Mouse (Mus musculus): Measurements from ENCODE around the gene Nfat5.

Gene Nfat5

DNA sequence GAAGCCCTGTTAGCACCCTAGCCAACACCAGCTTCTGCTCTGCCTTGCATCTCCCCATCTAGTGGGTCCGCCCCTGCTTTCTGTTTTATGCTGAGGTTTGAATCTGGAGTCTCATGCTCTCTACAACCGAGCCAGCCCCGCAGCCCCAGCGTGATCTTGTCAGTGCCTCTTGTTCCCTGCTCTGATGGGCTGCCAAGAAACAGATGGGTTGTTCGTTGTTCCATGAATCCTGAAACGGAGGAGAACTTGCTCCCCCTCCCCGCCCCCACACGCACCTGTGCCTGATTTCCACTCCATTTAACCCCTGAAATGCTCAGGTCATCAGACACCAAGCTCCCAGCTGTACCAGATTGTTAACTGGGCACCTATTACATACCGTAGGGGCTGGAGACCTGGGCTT, 106.2 kb downstream of the Nfat5 start:
- no peak for DNase-seq

DNA sequence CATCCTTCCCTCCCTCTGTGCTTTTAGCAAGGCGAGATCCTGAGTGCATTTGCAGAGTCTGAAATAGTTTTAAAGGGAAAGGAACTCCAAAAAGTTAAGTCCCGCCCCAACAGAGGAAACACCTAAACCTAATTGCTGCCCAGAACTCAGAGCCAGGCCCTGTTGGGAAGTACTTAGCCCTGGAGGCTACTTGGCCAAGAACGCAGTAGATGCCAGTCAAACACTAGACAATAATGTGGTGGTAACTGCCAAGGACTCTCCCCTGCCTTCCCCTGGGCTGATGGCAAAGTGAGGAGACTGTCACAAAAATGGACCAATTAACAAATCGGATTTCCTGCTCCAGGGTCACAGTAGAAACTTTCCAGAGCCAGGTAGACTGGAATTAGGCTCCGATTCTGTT, 108.6 kb downstream of the Nfat5 start:
- no peak for DNase-seq

DNA sequence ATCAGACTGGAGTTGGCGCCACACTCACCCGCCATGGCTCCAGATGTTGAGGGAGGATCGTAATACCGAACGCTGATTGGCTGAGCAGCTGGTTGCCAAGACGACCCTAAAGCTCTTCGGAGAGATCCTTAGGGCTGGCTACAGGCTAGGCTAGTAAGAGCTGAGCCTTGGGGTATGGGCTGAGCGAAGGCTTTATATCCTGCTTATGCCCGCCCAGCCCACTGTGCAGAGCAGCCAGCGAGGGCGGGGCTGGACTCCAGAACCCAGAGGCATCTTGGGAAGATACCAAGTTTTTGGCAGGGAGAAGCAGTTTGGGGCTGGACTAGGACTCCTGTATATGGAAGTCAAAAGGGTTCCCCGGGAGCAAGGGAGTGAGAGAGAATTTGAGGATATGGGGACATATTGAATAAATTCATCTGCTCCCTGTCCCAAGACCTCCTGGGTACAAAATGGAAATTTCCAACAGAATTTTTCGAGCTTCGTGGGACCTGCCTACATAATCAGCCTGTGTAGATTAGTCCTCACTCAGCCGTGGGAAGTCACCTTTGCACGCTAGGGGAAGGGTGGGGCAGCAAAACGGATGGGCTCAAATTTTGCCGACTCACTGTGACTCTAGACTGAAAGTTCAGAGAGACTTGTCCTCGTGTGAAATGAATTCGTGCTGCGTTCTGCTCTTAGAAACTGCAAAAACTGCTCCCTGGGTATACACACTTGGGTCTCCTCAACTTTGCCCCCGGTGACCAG, 109.9 kb downstream of the Nfat5 start, which contains the start of gene Nqo1:
Gene Nqo1 (minus strand): TSS at position 169 of the 744 bp plus-strand sequence.
- DNase-seq = peak; percentile 62

DNA sequence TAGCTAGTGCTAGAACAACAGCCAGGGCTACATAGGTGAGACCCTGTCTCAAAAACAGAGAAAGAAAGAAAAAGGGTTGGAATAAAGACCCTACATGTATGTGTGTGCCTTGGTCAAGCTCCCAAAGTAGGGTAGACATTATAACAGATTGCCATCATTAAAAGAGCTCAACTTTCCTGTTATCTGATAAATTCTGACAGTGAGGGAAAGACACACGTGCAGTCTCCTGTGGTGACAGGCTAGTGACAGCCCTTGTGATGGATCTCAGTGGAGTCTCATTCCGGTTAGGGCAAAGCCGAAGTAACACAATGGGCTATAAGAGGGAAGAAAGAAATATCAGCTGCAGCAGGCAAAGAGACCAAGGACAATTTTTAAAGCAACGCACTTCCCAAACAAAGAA, 110.8 kb downstream of the Nfat5 start:
- DNase-seq = no peak

DNA sequence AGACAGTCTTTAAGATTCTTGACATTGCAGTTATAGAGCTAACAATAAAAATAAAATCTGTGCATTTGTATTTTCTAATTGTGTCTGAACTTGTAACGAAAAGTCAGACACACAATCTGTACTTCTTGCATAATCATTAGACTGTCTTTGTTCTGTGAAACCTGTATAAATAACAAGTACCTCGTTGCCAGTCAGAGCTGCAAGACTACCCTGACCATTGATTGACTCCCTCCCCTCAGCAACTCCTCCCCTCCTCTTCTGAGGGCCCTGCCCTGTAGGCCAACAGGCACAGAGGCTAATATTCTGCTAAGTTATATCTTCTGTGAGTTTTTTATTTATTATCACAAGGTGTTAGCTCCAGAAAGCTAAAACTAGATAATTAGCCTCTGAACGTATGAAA, 112.7 kb downstream of the Nfat5 start:
- no peak for DNase-seq

DNA sequence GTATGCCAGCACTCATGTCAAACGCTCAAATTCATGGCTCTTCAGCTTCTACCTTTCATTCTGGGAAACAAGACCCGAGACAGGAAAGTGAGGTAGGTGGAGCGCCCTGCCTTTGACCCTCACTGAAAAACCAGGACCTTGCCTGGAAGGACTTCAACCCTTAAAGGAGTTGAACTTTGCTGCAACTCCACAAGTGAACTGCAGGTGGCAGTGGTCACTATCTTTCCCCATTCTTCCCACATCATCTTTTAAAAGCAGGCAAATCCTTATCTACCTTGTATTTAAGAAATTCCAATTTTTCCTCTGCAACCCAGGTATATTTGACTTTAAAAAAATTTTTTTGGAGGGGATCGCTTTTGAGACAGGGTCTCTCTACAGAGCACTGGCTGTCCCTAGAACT, 118.1 kb downstream of the Nfat5 start:
- peak; percentile 19 for DNase-seq

DNA sequence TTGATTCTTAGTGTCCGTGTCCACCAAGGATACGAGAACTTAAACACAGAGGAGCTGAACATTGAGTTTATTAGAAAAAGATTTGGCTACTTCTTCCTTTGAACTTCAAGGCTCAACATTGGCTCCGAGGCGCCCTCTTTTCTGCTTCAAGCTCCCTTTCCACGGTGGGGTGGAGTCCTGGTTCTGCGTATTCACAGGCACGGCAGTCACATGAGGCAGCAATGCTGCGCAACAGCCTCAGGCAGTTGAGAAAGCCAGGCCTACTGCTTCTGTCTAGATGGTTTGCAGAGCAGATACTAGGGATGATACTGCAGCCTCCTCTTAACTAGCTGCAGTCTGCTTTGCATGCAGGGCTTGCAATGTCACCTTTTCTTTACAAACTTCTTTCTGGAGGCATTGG, 119.3 kb downstream of the Nfat5 start:
- no peak for DNase-seq

DNA sequence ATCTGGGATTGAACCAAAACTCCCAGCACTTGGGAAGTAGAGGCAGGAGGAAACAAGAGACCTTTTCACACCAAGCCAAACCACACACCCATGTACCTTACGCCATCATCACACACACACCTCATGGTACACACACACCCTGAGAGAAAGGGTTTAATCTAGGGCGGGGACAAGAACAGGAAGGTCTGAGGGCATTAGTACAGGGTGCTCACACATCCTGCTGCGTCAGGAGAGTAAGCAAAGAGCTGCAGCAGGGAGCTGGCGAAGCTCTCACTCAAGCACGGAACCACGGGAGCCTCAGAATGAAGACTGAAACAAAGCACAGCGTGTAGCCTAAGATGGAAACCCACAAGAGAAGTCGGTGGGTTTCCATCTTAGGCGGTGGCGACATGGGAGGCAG, 120.6 kb downstream of the Nfat5 start:
- no peak for DNase-seq

DNA sequence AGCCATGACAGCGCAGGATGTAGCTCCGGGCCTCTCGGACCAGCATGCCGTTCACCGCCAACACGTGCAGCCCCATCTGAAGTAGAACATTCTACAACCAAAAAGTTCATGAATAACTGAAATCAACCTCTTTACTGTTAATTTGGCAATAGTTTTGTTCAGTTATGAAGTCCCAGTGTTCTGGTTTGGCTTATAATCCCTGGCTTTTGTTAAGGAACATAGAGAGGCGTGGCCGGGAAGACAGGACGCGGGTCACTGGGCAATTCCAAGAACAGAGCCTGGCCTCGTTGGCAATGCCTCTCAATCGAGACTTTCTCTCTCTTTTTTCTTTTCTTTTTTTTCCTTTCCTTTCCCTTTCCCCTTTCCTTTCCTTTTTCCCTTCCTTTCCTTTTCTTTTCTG, 123.7 kb downstream of the Nfat5 start:
- no peak for DNase-seq

DNA sequence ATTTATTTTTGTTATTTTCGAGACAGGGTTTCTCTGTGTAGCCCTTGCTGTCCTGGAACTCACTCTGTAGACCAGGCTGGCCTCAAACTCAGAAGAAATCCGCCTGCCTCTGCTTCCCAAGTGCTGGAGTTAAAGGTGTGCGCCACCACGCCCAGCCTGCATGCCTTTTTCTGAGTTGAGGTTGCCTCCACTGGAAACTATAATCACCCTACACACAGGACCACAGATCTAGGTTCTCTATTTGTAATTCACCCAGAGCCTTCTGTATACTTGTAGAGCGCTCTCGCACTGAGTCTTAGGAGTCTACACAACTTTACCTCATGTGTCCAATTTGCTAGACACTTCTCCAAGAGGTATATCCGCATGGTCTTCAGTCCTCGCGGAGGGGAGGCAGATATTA, 130.9 kb downstream of the Nfat5 start:
- no peak for DNase-seq

DNA sequence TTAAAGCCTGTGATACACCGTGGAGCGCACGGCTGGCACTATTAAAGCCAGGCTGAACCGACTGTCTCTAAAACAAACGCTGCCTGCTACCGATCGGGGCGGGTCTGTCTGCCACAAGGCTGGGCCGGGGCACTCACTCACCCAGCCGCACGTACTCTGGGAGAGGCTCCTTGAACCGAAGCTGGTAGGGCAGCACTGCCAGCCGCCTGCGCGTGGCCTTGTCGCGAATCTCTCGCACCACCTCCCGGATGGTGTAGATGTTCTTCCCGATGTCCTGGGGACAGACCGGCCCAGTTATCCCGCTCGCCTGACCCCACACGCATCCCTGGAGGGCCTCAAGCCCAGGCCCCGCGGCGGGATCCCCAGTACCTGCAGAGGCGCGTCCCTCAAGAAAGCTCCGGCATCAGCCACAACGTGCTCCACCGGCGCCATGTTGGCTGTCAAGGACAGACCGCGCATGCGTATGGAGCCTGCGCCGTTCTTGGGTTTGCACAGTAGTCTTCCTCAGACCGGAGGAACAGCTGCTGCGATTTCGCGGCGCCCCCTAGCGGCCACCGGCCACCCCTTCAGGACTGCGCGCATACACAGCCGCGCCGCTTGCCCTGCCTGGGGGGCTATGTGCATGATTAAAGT, 131.4 kb downstream of the Nfat5 start, which contains the start of gene Nob1:
Gene Nob1 (minus strand): TSS at position 455 of the 633 bp plus-strand sequence.
- DNase-seq = peak; percentile 100

DNA sequence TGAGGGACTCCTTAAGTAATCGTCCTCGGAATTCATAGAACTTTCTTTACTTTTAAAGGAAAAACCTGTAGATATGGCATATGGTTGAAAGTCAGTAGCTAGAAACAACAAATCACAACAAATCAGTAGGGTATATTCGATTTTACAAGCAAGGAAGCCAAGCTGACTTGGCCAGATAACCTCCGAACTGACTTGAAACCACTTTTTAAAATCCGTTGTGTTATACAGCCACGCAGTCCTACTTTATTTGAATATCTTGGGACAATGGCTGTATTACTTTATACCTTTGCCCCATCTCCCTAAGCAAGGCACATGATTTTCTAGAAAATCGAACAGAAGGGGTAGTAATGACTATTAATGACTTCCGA, 131.9 kb downstream of the Nfat5 start:
- no peak for DNase-seq

Measured in thymus, postnatal 4 days (tissue).